ENCODE assay signal across 8 mouse cellular contexts in the genomic region with DNA sequence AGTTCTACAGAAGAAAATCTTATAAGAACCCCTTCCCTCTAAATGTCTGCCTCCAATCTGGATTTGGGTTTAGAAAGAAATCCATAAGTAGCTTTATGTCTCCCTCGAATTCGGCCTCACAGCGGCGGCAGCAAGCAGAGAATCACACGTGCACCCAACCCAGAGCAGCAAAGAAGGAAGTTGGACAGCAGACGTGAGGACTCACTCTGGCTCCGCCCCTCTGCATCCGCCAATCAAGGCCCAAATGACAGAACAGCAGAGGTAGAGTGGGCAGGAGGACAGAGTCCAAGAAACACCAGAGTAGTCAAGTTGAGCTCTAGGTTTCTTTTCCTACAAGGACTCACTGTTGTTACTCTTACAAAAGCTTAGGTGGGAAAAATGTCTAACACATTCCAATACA. TPM values are rescaled to one million over a fixed set of nuclear protein-coding genes. Genes with fewer than 3 reads are reported as not detected.
DNase-seq lines count a peak whose midpoint lies in the region; ATAC-seq and TF ChIP-seq lines count a peak whose summit lies in the region.

No protein-coding gene starts in this region.

- peaks cover 2% of the 10 kb centered on the region for H3K36me3 ChIP-seq in G1E (replicated peaks)
- no peaks in the 10 kb centered on the region for H3K36me3 ChIP-seq in kidney, postnatal 0 days (ENCODE audit: insufficient read depth, low read length)
- no peaks in the 10 kb centered on the region for H3K36me3 ChIP-seq in midbrain, embryonic 16.5 days (ENCODE audit: control insufficient read depth, insufficient read depth, low read length)
- no peaks in the 10 kb centered on the region for H3K36me3 ChIP-seq in forebrain, embryonic 13.5 days (ENCODE audit: poor library complexity, severe bottlenecking)

- H3K27ac ChIP-seq in kidney, postnatal 0 days, result no peak overlapping the region
- H3K27ac ChIP-seq in midbrain, embryonic 16.5 days (ENCODE audit: low read length), result no peak overlapping the region
- no peak overlapping the region for H3K27ac ChIP-seq in forebrain, embryonic 13.5 days

- no peak overlapping the region for H3K9ac ChIP-seq in kidney, postnatal 0 days (ENCODE audit: low read depth, low read length)
- H3K9ac ChIP-seq in midbrain, embryonic 16.5 days (ENCODE audit: low read depth, low read length), result no peak overlapping the region
- no peak overlapping the region for H3K9ac ChIP-seq in forebrain, embryonic 13.5 days

- no peaks in the 10 kb centered on the region for H3K27me3 ChIP-seq in G1E (ENCODE audit: insufficient read depth, low read length)
- H3K27me3 ChIP-seq in kidney, postnatal 0 days (ENCODE audit: insufficient read depth, low read length), result no peaks in the 10 kb centered on the region
- H3K27me3 ChIP-seq in midbrain, embryonic 16.5 days (ENCODE audit: control insufficient read depth, insufficient read depth, low read depth, low read length), result no peaks in the 10 kb centered on the region
- H3K27me3 ChIP-seq in forebrain, embryonic 13.5 days, result no peaks in the 10 kb centered on the region

- no peak for TF ChIP-seq CTCF in G1E (IDR thresholded peaks at IDR 0.05; ENCODE audit: low read depth, low read length)
- no peak for TF ChIP-seq CTCF in kidney, postnatal 0 days (IDR thresholded peaks at IDR 0.05; ENCODE audit: low read depth)

- peaks cover 56% of the 10 kb centered on the region for H3K4me1 ChIP-seq in G1E (ENCODE audit: insufficient read depth, low read depth, low read length)
- H3K4me1 ChIP-seq in kidney, postnatal 0 days (replicated peaks; ENCODE audit: insufficient read depth, low read length), result peaks cover 4% of the 10 kb centered on the region; the same call in 1 of the 2 replicates
- peaks cover 16% of the 10 kb centered on the region for H3K4me1 ChIP-seq in midbrain, embryonic 16.5 days (ENCODE audit: control insufficient read depth, insufficient read depth, low read length)
- H3K4me1 ChIP-seq in forebrain, embryonic 13.5 days, result peaks cover 30% of the 10 kb centered on the region

- no peaks in the 10 kb centered on the region for H3K9me3 ChIP-seq in G1E (replicated peaks)
- no peaks in the 10 kb centered on the region for H3K9me3 ChIP-seq in kidney, postnatal 0 days (replicated peaks; ENCODE audit: low read length)
- H3K9me3 ChIP-seq in midbrain, embryonic 16.5 days (replicated peaks; ENCODE audit: control insufficient read depth, low read length, poor library complexity, severe bottlenecking), result no peaks in the 10 kb centered on the region
- no peaks in the 10 kb centered on the region for H3K9me3 ChIP-seq in forebrain, embryonic 13.5 days (replicated peaks)

- no peak overlapping the region; the same call in 1 of the 2 replicates for H3K4me3 ChIP-seq in G1E (ENCODE audit: low read depth, low read length)
- no peak overlapping the region for H3K4me3 ChIP-seq in kidney, postnatal 0 days (replicated peaks; ENCODE audit: low read depth, low read length)
- H3K4me3 ChIP-seq in midbrain, embryonic 16.5 days (ENCODE audit: low read depth, low read length), result no peak overlapping the region
- no peak overlapping the region for H3K4me3 ChIP-seq in forebrain, embryonic 13.5 days

- DNase-seq in 3134 (ENCODE audit: extremely low read depth, insufficient read length, low spot score) (peak; percentile 67), G1E (ENCODE audit: low spot score) (peak; percentile 57)
- DNase-seq in kidney, postnatal 0 days (ENCODE audit: low spot score), result peak; percentile 62
- no peak for DNase-seq in right cerebral cortex, adult 2 months (ENCODE audit: low spot score in 2 of 2)
- DNase-seq in left cerebral cortex, adult 11 months (ENCODE audit: low spot score), result no peak

- H3K4me2 ChIP-seq in kidney, postnatal 0 days (ENCODE audit: low read length), result no peak overlapping the region
- no peak overlapping the region for H3K4me2 ChIP-seq in midbrain, embryonic 16.5 days (ENCODE audit: low read length)
- no peak overlapping the region for H3K4me2 ChIP-seq in forebrain, embryonic 13.5 days

- peak; percentile 45; the same call in 1 of the 2 replicates for ATAC-seq in G1E (ENCODE audit: extremely low read depth, insufficient number of reproducible peaks, low FRiP score, poor library complexity, severe bottlenecking)
- ATAC-seq in kidney, postnatal 0 days (replicated peaks; ENCODE audit: low FRiP score, low read depth), result no peak
- ATAC-seq in megakaryocyte, adult 5-6 weeks (ENCODE audit: poor library complexity, severe bottlenecking), result 0 out of 2 replicates have a peak, but pooled peaks have one; percentile 17
- no peak for ATAC-seq in midbrain, embryonic 16.5 days
- ATAC-seq in forebrain, embryonic 13.5 days, result no peak

- WGBS in kidney, postnatal 0 days, result 21% methylated on average over 8 of the region's 8 CpGs
- 29% methylated on average over 8 of the region's 8 CpGs for WGBS in midbrain, embryonic 16.5 days
- WGBS in forebrain, embryonic 13.5 days, result 25% methylated on average over 8 of the region's 8 CpGs

RNA-seq across cellular contexts. Expression of gene Plekho2, which starts 3.2 kb away (rescaled TPM):
- total RNA-seq in G1E (2014; fragmentation: Nextera tagmentation) (23.0 and 26.9 TPM in 2 replicates), G1E (2017) (31.9 and 35.4 TPM in 2 replicates)
- polyA plus RNA-seq in G1E (2012), result 11.5 and 16.8 TPM in 2 replicates
- 13.4 and 14.6 TPM in 2 replicates for polyA plus RNA-seq in kidney, postnatal 0 days (2015; fragmentation: Nextera tagmentation; extraction: Ambion mirVana)
- 59.1 and 68.1 TPM in 2 replicates for total RNA-seq in megakaryocyte, adult 5-6 weeks (2015)
- 52.5 and 60.6 TPM in 2 replicates for total RNA-seq in megakaryocyte, adult 5-6 weeks (2017)
- 3.1 and 3.8 TPM in 2 replicates for polyA plus RNA-seq in midbrain, embryonic 16.5 days (2015; fragmentation: Nextera tagmentation; extraction: Ambion mirVana)
- polyA plus RNA-seq in forebrain, embryonic 13.5 days (2015; fragmentation: Nextera tagmentation; extraction: Ambion mirVana), result 4.9 and 5.5 TPM in 2 replicates

RNA-seq across cellular contexts. Expression of gene Pif1, which starts 3.9 kb away (rescaled TPM):
- total RNA-seq in G1E (2014; fragmentation: Nextera tagmentation), result 13.0 and 28.7 TPM in 2 replicates
- total RNA-seq in G1E (2017), result 9.1 and 10.9 TPM in 2 replicates
- polyA plus RNA-seq in G1E (2012), result 6.9 and 7.1 TPM in 2 replicates
- polyA plus RNA-seq in kidney, postnatal 0 days (2015; fragmentation: Nextera tagmentation; extraction: Ambion mirVana), result 3.5 and 4.8 TPM in 2 replicates
- 12.1 and 12.6 TPM in 2 replicates for total RNA-seq in megakaryocyte, adult 5-6 weeks (2015)
- total RNA-seq in megakaryocyte, adult 5-6 weeks (2017), result 12.7 and 16.9 TPM in 2 replicates
- polyA plus RNA-seq in midbrain, embryonic 16.5 days (2015; fragmentation: Nextera tagmentation; extraction: Ambion mirVana), result 2.0 and 2.1 TPM in 2 replicates
- polyA plus RNA-seq in forebrain, embryonic 13.5 days (2015; fragmentation: Nextera tagmentation; extraction: Ambion mirVana), result 21.2 and 21.5 TPM in 2 replicates

RNA-seq across cellular contexts. Expression of gene Rbpms2, which starts 46.4 kb away (rescaled TPM):
- total RNA-seq in G1E (2014; fragmentation: Nextera tagmentation) (not detected in 2 replicates), G1E (2017) (0.33 and 0.81 TPM in 2 replicates)
- 0.13 and 0.21 TPM in 2 replicates for polyA plus RNA-seq in G1E (2012)
- 38.6 and 39.2 TPM in 2 replicates for polyA plus RNA-seq in kidney, postnatal 0 days (2015; fragmentation: Nextera tagmentation; extraction: Ambion mirVana)
- total RNA-seq in megakaryocyte, adult 5-6 weeks (2015), result 0.45 TPM in 1 of 2 replicates, not detected in the other
- not detected in 2 replicates for total RNA-seq in megakaryocyte, adult 5-6 weeks (2017)
- polyA plus RNA-seq in midbrain, embryonic 16.5 days (2015; fragmentation: Nextera tagmentation; extraction: Ambion mirVana), result 2.9 TPM in 2 replicates
- polyA plus RNA-seq in forebrain, embryonic 13.5 days (2015; fragmentation: Nextera tagmentation; extraction: Ambion mirVana), result 4.2 and 6.5 TPM in 2 replicates

Comparison
In these comparisons a context has a peak if more than half of its experiments do, and no peak if none do; other contexts are left out.
1. DNase-seq: peak in 3134 (single experiment), G1E (single experiment) and kidney, postnatal 0 days (single experiment); none in right cerebral cortex, adult 2 months (0 of 2) and left cerebral cortex, adult 11 months (single experiment).
2. ATAC-seq: peak in G1E (single experiment) and megakaryocyte, adult 5-6 weeks (single experiment); none in kidney, postnatal 0 days (single experiment), midbrain, embryonic 16.5 days (single experiment) and forebrain, embryonic 13.5 days (single experiment).